Mouse (Mus musculus): ENCODE results near the gene Dhx29. TPM values are rescaled to one million over a fixed set of nuclear protein-coding genes. Genes with fewer than 3 reads are reported as not detected.

Dhx29 gene
- polyA plus RNA-seq, 1 experiment from 2014 or later = 42.3 TPM

DNA sequence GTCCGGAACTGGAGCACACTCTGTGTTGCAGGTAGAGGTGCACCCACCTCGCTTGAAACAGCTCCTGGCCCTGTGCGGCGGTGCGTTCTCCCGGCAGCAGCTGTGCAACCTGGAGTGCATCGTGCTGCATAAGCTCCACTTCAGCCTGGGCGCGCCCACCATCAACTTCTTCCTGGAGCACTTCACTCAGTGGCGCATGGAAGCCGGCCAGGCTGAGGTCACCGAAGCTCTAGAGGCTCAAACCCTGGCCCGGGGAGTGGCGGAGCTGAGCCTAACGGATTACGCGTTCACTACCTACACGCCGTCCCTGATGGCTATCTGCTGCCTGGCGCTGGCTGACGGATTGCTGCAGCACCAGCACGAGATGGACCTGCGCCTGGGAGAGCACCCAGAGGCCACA is 62.3 kb downstream of the Dhx29 start:
- peaks cover 24% of the 10 kb centered on the region for H3K4me1 ChIP-seq (replicated peaks; ENCODE audit: control insufficient read depth, insufficient read depth, low read length)
- no peak overlapping the region for H3K4me2 ChIP-seq (replicated peaks; ENCODE audit: low read depth, low read length)
- no peak overlapping the region for H3K27ac ChIP-seq (ENCODE audit: low read depth, low read length)
- peak overlapping the region; percentile 8; the same call in 1 of the 2 replicates for H3K4me3 ChIP-seq (ENCODE audit: low read depth, low read length)
- no peak overlapping the region for H3K9ac ChIP-seq (ENCODE audit: low read depth, low read length)
- H3K9me3 ChIP-seq (ENCODE audit: control insufficient read depth, low read length) = no peaks in the 10 kb centered on the region
- H3K27me3 ChIP-seq (ENCODE audit: control insufficient read depth, insufficient read depth, low read length) = peaks cover 83% of the 10 kb centered on the region
- no peaks in the 10 kb centered on the region for H3K36me3 ChIP-seq (ENCODE audit: control insufficient read depth, insufficient read depth, low read length)
- DNase-seq (ENCODE audit: low spot score) = peak; percentile 50
- no peak for ATAC-seq (ENCODE audit: low FRiP score)
- 2% methylated on average over 23 of the region's 23 CpGs for WGBS

DNA sequence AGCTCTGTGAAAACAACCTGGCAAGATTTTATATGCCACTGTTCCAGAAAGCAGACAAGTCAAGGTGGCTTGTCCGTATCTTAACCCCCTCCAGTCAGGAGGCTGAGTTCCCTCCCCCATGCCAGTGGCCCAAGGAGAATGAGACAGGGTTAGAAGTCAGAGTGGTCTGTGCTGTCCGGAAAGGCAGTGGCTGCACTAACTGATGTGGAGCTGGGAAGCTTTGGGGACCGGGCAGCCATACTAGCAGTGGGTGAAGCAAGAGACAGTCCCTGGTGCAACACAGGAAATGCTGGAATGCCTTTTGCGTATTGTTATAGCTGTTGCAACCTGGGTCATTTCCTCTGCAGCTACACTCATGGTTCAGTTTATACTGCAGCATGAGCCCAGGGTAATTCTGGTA is 63.1 kb downstream of the Dhx29 start:
- peaks cover 89% of the 10 kb centered on the region for H3K27me3 ChIP-seq (ENCODE audit: control insufficient read depth, insufficient read depth, low read length)

DNA sequence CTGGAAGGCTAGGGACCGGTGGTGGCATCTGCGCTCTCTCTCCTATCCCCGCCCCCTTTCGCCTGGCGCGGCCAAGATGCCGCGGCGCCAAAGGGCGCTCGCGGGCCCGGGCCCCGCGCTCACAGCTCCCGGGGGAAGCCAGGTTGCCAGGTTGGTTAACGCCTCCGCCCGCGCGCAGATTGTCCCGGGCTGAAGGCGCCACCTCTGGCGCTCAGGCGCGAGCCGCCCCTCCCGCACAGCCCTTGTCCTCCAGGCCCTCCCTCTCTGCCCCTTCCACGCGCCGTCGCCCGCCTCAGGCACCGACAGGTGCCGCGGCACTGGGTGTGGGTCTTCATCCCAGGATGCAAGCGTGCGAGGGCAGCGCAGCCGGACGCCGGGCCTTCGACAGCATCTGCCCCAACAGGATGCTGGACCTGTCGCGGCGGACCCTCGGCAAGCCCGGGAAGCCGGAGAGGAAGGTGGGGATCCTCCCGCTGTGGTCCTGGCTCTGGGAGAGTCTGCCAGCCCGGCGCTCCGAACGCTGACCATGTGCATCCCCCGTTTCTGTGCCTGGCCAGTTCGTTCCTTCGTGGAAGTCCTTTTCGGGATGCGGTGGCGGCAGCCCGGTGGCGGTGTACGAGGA is 66.4 kb downstream of the Dhx29 start, which contains the start of gene Mcidas:
TSS of gene Mcidas (plus strand) at position 315 of the 622 bp plus-strand sequence.
- H3K4me1 ChIP-seq (replicated peaks; ENCODE audit: control insufficient read depth, insufficient read depth, low read length) = peaks cover 13% of the 10 kb centered on the region
- H3K4me3 ChIP-seq (ENCODE audit: low read depth, low read length) = peak within 1 kb of the TSS; percentile 29
- peaks cover 90% of the 10 kb centered on the region for H3K27me3 ChIP-seq (ENCODE audit: control insufficient read depth, insufficient read depth, low read length)
- peak within 1 kb of the TSS; percentile 42 for H3K4me2 ChIP-seq (replicated peaks; ENCODE audit: low read depth, low read length)
- H3K36me3 ChIP-seq (ENCODE audit: control insufficient read depth, insufficient read depth, low read length) = no peaks in the 10 kb centered on the region
- H3K9me3 ChIP-seq (ENCODE audit: control insufficient read depth, low read length) = no peaks in the 10 kb centered on the region
- DNase-seq (ENCODE audit: low spot score) = peak; percentile 60
- no peak within 1 kb of the TSS for H3K9ac ChIP-seq (ENCODE audit: low read depth, low read length)
- under 1% methylated on average over 50 of the region's 63 CpGs for WGBS
- ATAC-seq (ENCODE audit: low FRiP score) = peak; percentile 53
- no peak within 1 kb of the TSS for H3K27ac ChIP-seq (ENCODE audit: low read depth, low read length)

More for the DNA sequence above, 63.1 kb downstream of the Dhx29 start:
- Histone ChIP-seq H3K4me1 (replicated peaks; ENCODE audit: control insufficient read depth, insufficient read depth, low read length) (peaks cover 24% of the 10 kb centered on the region), H3K4me3 (ENCODE audit: low read depth, low read length) (no peak overlapping the region), H3K36me3 (ENCODE audit: control insufficient read depth, insufficient read depth, low read length) (no peaks in the 10 kb centered on the region), H3K9me3 (ENCODE audit: control insufficient read depth, low read length) (no peaks in the 10 kb centered on the region), H3K27ac (ENCODE audit: low read depth, low read length) (no peak overlapping the region), H3K9ac (ENCODE audit: low read depth, low read length) (no peak overlapping the region), H3K4me2 (replicated peaks; ENCODE audit: low read depth, low read length) (no peak overlapping the region)
- DNase-seq (ENCODE audit: low spot score) = peak; percentile 34
- no peak for ATAC-seq (ENCODE audit: low FRiP score)
- WGBS = 16% methylated on average over 4 of the region's 4 CpGs

DNA sequence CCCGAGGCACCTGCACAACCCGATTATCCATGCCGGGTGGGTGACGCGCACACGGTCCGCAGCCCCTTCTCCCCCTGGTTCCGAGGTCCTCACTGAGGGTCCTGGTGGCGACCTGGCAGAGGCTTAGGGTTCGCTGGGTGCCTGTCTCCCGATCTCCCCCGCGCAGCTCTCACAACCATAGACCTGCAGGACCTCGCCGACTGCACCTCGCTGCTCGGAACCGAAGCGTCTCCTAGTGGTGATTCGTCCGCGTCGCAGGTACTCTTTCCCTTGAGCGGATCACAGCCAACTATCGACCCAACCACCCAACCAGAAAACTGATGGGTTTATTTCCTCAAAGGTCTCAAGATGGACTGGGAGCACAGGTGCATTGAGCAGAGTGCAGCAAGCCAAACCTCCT is 66.9 kb downstream of the Dhx29 start:
- peak overlapping the region; percentile 29 for H3K4me3 ChIP-seq (ENCODE audit: low read depth, low read length)
- peak; percentile 51 for ATAC-seq (ENCODE audit: low FRiP score)
- no peak overlapping the region for H3K27ac ChIP-seq (ENCODE audit: low read depth, low read length)
- peaks cover 90% of the 10 kb centered on the region for H3K27me3 ChIP-seq (ENCODE audit: control insufficient read depth, insufficient read depth, low read length)
- DNase-seq (ENCODE audit: low spot score) = peak; percentile 70
- H3K36me3 ChIP-seq (ENCODE audit: control insufficient read depth, insufficient read depth, low read length) = no peaks in the 10 kb centered on the region
- H3K9ac ChIP-seq (ENCODE audit: low read depth, low read length) = no peak overlapping the region
- WGBS = under 1% methylated on average over 23 of the region's 25 CpGs
- H3K4me1 ChIP-seq (replicated peaks; ENCODE audit: control insufficient read depth, insufficient read depth, low read length) = peaks cover 16% of the 10 kb centered on the region
- peak overlapping the region; percentile 42 for H3K4me2 ChIP-seq (replicated peaks; ENCODE audit: low read depth, low read length)
- no peaks in the 10 kb centered on the region for H3K9me3 ChIP-seq (ENCODE audit: control insufficient read depth, low read length)

DNA sequence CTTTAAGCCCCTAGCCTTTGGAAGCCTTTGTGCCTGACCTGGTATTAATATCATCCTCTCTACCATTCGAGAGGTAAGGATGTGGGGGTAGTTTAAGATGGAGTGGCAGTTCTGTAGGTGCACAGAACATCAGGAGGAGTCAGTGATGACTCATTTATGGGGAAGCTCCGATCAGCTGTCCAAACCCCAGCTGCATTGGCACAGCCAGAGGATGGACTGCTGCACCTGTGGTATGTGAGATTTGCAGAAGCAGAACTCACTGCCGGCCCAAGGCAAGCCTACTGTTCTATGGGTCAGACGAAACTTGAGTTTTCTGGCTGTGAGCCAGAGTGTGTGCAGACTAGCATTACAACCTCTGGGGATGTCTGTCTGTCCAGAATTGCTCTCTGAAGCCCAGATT is 69.2 kb downstream of the Dhx29 start:
- WGBS = 64% methylated on average over 4 of the region's 4 CpGs
- peaks cover 78% of the 10 kb centered on the region for H3K27me3 ChIP-seq (ENCODE audit: control insufficient read depth, insufficient read depth, low read length)
- ATAC-seq (ENCODE audit: low FRiP score) (no peak), DNase-seq (ENCODE audit: low spot score) (no peak)
- no peaks in the 10 kb centered on the region for H3K36me3 ChIP-seq (ENCODE audit: control insufficient read depth, insufficient read depth, low read length)
- no peak overlapping the region for H3K4me2 ChIP-seq (replicated peaks; ENCODE audit: low read depth, low read length)
- H3K4me1 ChIP-seq (replicated peaks; ENCODE audit: control insufficient read depth, insufficient read depth, low read length) = peaks cover 14% of the 10 kb centered on the region
- H3K9ac ChIP-seq (ENCODE audit: low read depth, low read length) = no peak overlapping the region
- no peaks in the 10 kb centered on the region for H3K9me3 ChIP-seq (ENCODE audit: control insufficient read depth, low read length)
- H3K4me3 ChIP-seq (ENCODE audit: low read depth, low read length) = no peak overlapping the region
- no peak overlapping the region for H3K27ac ChIP-seq (ENCODE audit: low read depth, low read length)

DNA sequence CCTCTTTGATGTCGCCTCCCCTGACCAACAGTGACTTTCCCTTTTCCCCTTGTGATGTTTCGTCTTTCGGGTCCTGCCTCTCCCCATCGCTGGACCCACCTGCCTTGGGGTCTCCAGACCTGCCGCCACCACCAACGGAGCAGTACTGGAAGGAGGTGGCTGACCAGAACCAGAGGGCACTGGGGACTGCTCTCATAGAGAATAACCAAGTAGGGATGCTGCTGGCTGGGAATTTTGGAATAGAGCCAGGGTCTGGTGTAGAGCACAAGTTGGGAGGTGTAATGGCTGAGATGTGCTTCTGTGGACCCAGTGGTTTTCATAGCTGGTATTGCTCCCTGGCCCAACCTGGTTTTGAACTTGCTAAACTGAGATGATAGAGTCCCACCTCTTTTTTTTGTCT is 70.1 kb downstream of the Dhx29 start:
- no peaks in the 10 kb centered on the region for H3K9me3 ChIP-seq (ENCODE audit: control insufficient read depth, low read length)
- no peak overlapping the region for H3K4me3 ChIP-seq (ENCODE audit: low read depth, low read length)
- H3K27ac ChIP-seq (ENCODE audit: low read depth, low read length) = no peak overlapping the region
- no peaks in the 10 kb centered on the region for H3K36me3 ChIP-seq (ENCODE audit: control insufficient read depth, insufficient read depth, low read length)
- H3K27me3 ChIP-seq (ENCODE audit: control insufficient read depth, insufficient read depth, low read length) = peaks cover 72% of the 10 kb centered on the region
- H3K9ac ChIP-seq (ENCODE audit: low read depth, low read length) = no peak overlapping the region
- H3K4me2 ChIP-seq (replicated peaks; ENCODE audit: low read depth, low read length) = no peak overlapping the region
- 64% methylated on average over 6 of the region's 6 CpGs for WGBS
- H3K4me1 ChIP-seq (replicated peaks; ENCODE audit: control insufficient read depth, insufficient read depth, low read length) = peaks cover 14% of the 10 kb centered on the region
- ATAC-seq (ENCODE audit: low FRiP score) (no peak), DNase-seq (ENCODE audit: low spot score) (no peak)

DNA sequence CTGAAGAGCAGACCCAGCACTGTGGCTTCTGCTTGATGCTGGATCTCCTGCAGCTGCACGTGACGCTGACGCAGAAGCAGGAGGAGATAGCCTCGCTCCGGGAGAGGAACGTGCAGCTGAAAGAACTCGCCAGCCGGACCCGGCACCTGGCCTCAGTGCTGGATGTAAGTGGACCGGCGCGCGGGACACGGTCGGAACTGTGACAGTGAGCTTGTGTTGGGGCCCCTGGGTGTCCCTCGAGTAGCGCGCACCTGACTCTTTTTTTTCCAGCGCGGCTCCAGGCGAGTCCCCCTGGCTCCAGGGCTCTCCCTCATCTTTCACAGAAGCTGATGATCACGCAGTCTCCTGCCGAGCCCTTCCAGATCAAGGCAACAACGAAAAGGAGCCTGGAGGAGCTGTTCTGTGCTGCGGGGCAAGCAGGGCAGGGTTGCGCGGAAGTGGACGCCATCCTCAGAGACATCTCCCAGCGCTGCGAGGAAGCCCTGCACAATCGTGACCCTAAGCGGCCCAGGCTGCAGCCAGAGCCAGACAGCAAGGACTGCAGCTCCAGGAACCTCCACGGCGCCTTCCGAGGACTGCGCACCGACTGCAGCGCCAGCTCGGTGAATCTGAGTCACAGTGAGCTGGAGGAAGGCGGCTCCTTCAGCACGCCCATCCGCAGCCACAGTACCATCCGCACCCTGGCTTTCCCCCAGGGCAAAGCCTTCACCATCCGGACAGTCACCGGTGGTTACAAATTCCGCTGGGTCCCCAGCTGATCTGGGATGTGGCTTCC is 71.4 kb downstream of the Dhx29 start:
- Histone ChIP-seq H3K9ac (ENCODE audit: low read depth, low read length) (peak overlapping the region; percentile 48), H3K27ac (ENCODE audit: low read depth, low read length) (no peak overlapping the region), H3K4me1 (replicated peaks; ENCODE audit: control insufficient read depth, insufficient read depth, low read length) (peaks cover 10% of the 10 kb centered on the region; the same call in 1 of the 2 replicates), H3K4me2 (replicated peaks; ENCODE audit: low read depth, low read length) (peak overlapping the region; percentile 62), H3K27me3 (ENCODE audit: control insufficient read depth, insufficient read depth, low read length) (peaks cover 62% of the 10 kb centered on the region), H3K36me3 (ENCODE audit: control insufficient read depth, insufficient read depth, low read length) (no peaks in the 10 kb centered on the region), H3K4me3 (ENCODE audit: low read depth, low read length) (peak overlapping the region; percentile 34), H3K9me3 (ENCODE audit: control insufficient read depth, low read length) (no peaks in the 10 kb centered on the region)
- peak; percentile 60 for DNase-seq (ENCODE audit: low spot score)
- under 1% methylated on average over 46 of the region's 46 CpGs for WGBS
- ATAC-seq (ENCODE audit: low FRiP score) = peak; percentile 45

DNA sequence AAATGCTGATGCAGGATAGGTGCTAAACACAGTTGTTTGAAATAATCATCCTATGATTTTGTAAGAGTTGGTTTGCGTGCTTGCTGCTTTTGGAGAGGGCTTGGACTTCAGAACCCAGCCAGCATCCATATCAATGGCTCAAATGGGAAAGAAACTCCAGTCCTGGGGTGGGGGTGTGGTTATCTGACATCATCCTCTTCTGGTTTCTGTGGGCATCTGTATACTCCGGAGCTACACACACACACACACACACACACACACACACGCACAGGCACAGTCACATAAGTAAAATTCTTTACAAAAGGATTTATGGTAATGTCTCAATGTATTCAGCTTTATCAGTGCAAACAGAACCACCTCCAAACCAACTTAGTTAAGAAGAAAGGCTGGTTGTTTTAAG is 72.8 kb downstream of the Dhx29 start:
- Histone ChIP-seq H3K27ac (ENCODE audit: low read depth, low read length) (no peak overlapping the region), H3K4me1 (replicated peaks; ENCODE audit: control insufficient read depth, insufficient read depth, low read length) (0 out of 2 replicates have a peak, but pooled peaks cover 6% of the 10 kb centered on the region), H3K27me3 (ENCODE audit: control insufficient read depth, insufficient read depth, low read length) (peaks cover 47% of the 10 kb centered on the region), H3K4me3 (ENCODE audit: low read depth, low read length) (no peak overlapping the region), H3K4me2 (replicated peaks; ENCODE audit: low read depth, low read length) (no peak overlapping the region), H3K9me3 (ENCODE audit: control insufficient read depth, low read length) (no peaks in the 10 kb centered on the region), H3K36me3 (ENCODE audit: control insufficient read depth, insufficient read depth, low read length) (no peaks in the 10 kb centered on the region), H3K9ac (ENCODE audit: low read depth, low read length) (no peak overlapping the region)
- no peak for DNase-seq (ENCODE audit: low spot score)
- WGBS = 83% methylated on average over 3 of the region's 3 CpGs
- ATAC-seq (ENCODE audit: low FRiP score) = no peak

All from hindbrain, embryonic 11.5 days (tissue).